Mouse (Mus musculus) cortical plate, adult 2 months (tissue): ENCODE data around the gene Ckap4.

Source experiments
- CTCF ChIP-seq: fragments of 200-500 bp; IDR thresholded peaks from 2 replicates; pipeline ENCODE4 v1.5.1; 2011; ENCODE audit warnings: mild to moderate bottlenecking, control low read depth, low read length; ENCODE audit not compliant: insufficient read depth; ENCODE audit errors: extremely low read depth
- POLR2A ChIP-seq: fragments of 200-500 bp; IDR thresholded peaks from 2 replicates; pipeline ENCODE4 v1.6.1; 2011; ENCODE audit warnings: mild to moderate bottlenecking, low read length, control low read depth; ENCODE audit not compliant: insufficient read depth; ENCODE audit errors: extremely low read depth

DNA sequence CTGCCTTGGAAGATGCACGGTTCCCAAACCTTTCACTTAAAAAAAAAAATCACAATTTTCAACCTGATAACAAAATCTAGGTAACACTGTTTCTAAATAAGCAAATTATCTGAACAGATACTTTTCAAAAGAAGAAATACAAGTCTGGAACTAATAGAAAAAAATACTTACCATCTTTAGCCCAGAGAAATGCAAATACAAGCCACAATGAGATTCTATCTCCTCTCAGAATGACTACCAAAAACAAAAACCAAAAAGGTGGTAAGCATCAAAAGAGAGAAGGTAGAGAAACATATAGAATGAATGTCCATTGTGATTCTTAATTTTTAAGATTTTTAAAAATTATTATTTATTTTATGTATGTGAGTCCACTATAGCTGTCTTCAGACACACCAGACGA is 18.6 kb upstream of the Ckap4 start:
- TF ChIP-seq POLR2A (no peak), CTCF (no peak)
